Mouse (Mus musculus) cerebellum, postnatal 14 days (tissue): ENCODE measurements around the gene Klkb1.
"Not testable (repeated sequence)": the region's sequence is repeated elsewhere in the genome, so short reads cannot be mapped to it uniquely, and the experiment has no call there.

Source experiments
- DNase-seq, 2 experiments: peaks; one replicate each; pipeline ENCODE4 v3.0.0; 2021; ENCODE audit warnings: mixed read lengths in 2 of 2

Gene Klkb1

GRCm38 (mm10) chr8:45294687-45295086, at the start of gene Klkb1:
TSS of gene Klkb1 (minus strand) at chr8:45294859.
- DNase-seq, result no peak

- DNase-seq, result no peak
Observed at GRCm38 (mm10) chr8:45344298-45344697, 49.6 kb upstream of the Klkb1 start.

- DNase-seq, result no peak
Observed at GRCm38 (mm10) chr8:45341630-45342628, 47.3 kb upstream of the Klkb1 start.

- no peak for DNase-seq
Observed at GRCm38 (mm10) chr8:45333493-45333892, 38.8 kb upstream of the Klkb1 start.

GRCm38 (mm10) chr8:45332685-45333409, 38.2 kb upstream of the Klkb1 start, which contains the start of gene Cyp4v3:
TSS of gene Cyp4v3 (minus strand) at chr8:45333216.
- peak; percentile 37 to 39 for DNase-seq

- no peak for DNase-seq
Observed at GRCm38 (mm10) chr8:45330856-45331255, 36.2 kb upstream of the Klkb1 start.

GRCm38 (mm10) chr8:45329206-45329980, 34.7 kb upstream of the Klkb1 start:
- DNase-seq, result no peak

- DNase-seq, result not testable (repeated sequence)
Observed at GRCm38 (mm10) chr8:45327076-45327475, 32.4 kb upstream of the Klkb1 start.

GRCm38 (mm10) chr8:45324151-45324550, 29.5 kb upstream of the Klkb1 start:
- no peak for DNase-seq

GRCm38 (mm10) chr8:45321365-45321764, 26.7 kb upstream of the Klkb1 start:
- no peak for DNase-seq

GRCm38 (mm10) chr8:45320930-45321329, 26.3 kb upstream of the Klkb1 start:
- no peak for DNase-seq

GRCm38 (mm10) chr8:45310967-45311366, 16.3 kb upstream of the Klkb1 start:
- DNase-seq, result no peak

GRCm38 (mm10) chr8:45308366-45308765, 13.7 kb upstream of the Klkb1 start, which contains the start of gene Gm45753:
TSS of gene Gm45753 (minus strand) at chr8:45308466.
- no peak for DNase-seq

- DNase-seq, result no peak
Observed at GRCm38 (mm10) chr8:45305479-45305878, 10.8 kb upstream of the Klkb1 start.

- DNase-seq, result no peak
Observed at GRCm38 (mm10) chr8:45304354-45304753, 9.7 kb upstream of the Klkb1 start.

- peak in 1 of 2 experiments; percentile 4 for DNase-seq
Observed at GRCm38 (mm10) chr8:45302390-45302789, 7.7 kb upstream of the Klkb1 start.

- DNase-seq, result no peak
Observed at GRCm38 (mm10) chr8:45295276-45295675, 617 bp upstream of the Klkb1 start.

GRCm38 (mm10) chr8:45291790-45292189, 2.9 kb downstream of the Klkb1 start:
- peak; percentile 78 to 83 for DNase-seq

- DNase-seq, result no peak
Observed at GRCm38 (mm10) chr8:45281630-45282029, 13.0 kb downstream of the Klkb1 start.

- DNase-seq, result no peak
Observed at GRCm38 (mm10) chr8:45277453-45277852, 17.2 kb downstream of the Klkb1 start.

GRCm38 (mm10) chr8:45274317-45274716, 20.3 kb downstream of the Klkb1 start:
- DNase-seq, result no peak

GRCm38 (mm10) chr8:45269056-45269455, 25.6 kb downstream of the Klkb1 start:
- DNase-seq, result no peak

GRCm38 (mm10) chr8:45268485-45268884, 26.2 kb downstream of the Klkb1 start:
- DNase-seq, result no peak
